Mouse (Mus musculus) adrenal gland, adult (tissue): Measurements from ENCODE around the gene Meis1.

Source experiments
- DNase-seq, 2 experiments: peaks; one replicate each; pipeline ENCODE4 v3.0.0; 2022 to 2023; ENCODE audit warnings: low spot score in 1 of 2; ENCODE audit not compliant: inconsistent age in 2 of 2

Meis1 gene

DNA sequence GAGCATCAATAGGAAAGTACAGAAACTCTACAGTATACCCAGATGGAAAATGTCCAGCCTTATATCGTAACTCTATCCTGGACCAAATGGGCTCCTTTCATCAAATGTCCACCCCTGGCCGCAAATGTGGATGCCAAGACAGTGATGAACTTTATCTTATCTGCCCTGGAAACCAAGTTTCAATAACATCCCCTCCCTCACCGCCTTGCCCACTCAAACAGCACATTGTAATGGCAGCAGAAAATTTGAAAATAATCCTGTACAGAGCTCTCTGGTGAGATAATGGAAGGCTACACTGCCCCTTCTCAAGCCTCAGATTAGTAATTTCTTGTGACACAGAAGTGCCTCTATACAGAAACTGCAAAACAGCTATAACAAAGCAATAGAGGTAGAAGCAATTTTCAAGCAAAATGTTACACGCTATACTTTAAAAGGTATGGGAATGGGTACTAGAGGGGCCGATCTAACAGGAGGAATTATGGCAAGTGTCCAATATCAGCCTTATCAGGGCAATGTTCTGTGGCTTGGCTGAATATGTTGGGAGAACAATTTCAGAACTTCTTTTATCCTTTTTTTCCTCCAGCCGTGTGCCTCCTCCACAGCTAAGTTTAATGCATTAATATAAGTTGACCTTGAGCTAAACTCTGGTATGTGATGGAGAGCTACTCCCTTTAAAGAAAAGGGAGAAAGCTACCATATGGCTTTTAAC, 106.3 kb downstream of the Meis1 start:
- DNase-seq, result no peak

GRCm38 (mm10) chr11:18906866-18907265, 111.9 kb downstream of the Meis1 start:
- no peak for DNase-seq

DNA sequence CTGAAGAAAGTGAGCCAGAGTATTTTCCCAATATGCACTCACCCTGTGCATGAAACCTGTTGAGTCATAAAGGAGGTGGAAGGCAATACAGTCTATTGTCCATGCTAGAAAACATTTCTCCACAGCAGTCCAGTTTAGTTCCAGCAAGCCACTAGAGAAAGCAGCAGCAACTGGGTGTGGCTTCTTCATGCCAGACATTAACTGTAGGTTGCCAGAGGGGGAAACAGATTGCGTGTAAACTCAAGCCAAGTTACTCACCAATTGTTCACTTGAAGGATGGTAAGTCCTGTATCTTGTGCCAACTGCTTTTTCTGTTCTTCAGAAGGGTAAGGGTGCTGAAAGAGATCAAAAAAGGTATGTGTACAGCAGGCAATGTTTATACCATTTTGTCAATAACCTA, 113.4 kb downstream of the Meis1 start:
- peak in 1 of 2 experiments; percentile 67 for DNase-seq

DNA sequence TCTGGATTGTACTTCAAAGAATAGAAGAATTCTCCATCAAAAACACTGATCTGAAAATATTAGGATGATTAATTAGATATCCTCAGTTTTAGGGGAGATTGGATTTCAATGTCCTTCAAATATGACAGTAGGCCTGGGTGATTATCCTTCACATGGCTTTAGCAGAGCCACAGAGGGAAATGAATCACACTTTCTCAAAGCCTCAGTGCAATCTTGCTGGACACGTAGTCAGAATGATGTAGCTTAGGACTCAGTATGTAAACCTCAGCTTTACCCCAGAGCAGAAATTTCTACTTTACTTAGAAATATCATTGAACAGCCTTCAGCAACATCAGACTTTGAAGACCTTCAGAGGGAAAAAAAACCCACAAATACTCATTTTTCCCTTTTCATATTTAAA, 113.9 kb downstream of the Meis1 start:
- peak in 1 of 2 experiments; percentile 70 for DNase-seq

DNA sequence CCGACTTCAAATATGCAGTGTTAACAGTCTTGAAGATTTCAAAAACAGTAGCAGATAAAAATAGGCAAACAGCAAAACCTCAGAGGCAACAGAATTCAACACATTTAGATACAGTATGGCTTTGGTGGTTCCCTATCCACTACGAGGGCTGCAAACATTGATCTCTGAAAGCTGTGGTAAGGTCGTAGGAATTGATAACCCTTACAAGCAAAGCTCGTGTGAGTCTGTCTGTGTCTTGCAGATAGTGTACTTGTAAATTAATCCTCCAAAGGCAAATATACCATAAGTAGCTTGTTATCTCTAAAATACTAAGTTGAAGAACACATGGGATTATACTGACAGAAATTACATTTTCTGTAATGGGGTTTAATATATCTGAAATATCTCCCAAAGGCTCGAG, 114.5 kb downstream of the Meis1 start:
- DNase-seq, result no peak

DNA sequence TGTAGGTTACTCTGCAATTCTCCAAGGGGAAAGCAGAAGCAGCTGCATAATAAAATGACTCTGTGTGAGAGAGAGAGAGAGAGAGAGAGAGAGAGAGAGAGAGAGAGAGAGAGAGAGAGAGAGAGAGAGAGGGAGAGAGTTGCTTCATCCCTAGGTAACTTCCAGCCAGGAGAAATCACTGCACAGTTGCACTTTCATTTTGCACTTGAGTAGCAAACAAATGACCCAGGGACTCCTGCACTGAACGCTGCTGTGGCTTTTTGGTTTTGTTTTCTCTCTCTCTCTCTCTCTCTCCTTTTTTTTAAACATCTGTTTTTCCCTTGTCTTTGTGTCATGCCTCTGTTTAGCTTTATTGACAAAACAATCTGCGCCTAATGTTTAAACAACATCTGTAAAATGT, 118.3 kb downstream of the Meis1 start:
- no peak for DNase-seq

- DNase-seq, result no peak
These were observed 119.9 kb downstream of the Meis1 start for GRCm38 (mm10) chr11:18898862-18899261.

DNA sequence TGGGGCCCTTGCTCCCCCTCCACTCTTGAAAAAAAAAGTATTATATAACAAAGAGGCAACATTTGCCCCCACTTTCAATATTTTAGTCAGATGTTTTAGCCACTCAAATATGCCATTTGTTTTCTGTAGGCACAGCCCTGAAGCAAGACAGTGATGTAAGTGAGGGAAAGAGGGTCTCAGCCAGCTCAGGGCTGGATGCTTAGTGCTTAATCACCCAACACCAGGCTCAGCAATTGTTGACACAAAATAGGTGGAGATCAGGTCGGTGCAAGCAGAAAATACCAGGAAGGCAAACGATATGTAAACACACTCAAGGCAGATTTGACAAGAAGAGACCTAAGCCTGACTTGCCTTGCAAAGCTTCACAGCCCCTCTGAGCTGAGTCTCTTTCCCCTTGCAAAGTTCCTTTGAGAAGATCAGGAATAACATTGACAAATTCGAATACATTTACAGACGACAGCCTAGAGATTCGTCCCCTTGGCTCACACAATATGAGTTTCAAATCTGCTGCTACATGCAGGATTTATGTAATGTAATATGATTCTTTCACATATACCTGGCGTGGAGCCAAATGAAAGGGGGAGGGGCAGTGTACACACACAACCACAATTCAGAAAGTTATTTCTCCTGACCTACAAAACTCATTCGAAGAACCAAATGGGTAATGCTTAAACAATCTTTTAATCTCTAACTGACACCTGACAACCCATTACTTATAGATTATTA, 120.7 kb downstream of the Meis1 start:
- peak in 1 of 2 experiments; percentile 72 for DNase-seq

- no peak for DNase-seq
These were observed 121.5 kb downstream of the Meis1 start for GRCm38 (mm10) chr11:18897250-18897649.

GRCm38 (mm10) chr11:18892470-18892869, 126.3 kb downstream of the Meis1 start:
- DNase-seq, result peak in 1 of 2 experiments; percentile 63

- DNase-seq, result no peak
These were observed 129.6 kb downstream of the Meis1 start for GRCm38 (mm10) chr11:18889139-18889538.

- DNase-seq, result no peak
These were observed 130.1 kb downstream of the Meis1 start for GRCm38 (mm10) chr11:18888651-18889050.

DNA sequence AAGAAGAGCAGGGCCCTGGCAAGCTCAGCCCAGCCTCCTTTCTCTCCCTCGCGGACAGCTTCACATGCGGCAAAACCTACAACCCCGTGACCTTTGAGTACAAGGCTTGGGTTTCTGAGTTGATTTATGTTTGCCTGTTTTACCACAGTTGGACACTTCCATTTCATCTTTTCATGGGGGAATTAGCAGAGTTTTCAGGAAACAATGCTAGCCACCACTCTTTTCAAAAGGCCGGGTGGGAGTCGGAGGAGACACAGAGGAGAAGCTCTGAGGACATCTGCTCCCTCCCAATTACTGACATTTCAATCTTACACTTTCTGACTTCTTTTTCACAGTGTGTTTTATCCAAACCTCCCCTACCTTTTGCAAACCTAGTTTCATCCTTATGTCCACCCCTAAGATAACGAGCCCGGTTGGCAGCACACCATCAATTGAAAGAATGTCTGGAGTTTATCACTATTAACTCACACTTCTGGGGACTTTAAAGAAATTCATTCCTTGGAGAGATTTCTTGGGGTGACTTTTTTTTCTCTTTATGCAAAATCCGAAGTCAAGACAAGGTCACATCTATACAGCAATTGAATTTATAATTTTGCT, 133.0 kb downstream of the Meis1 start:
- DNase-seq, result peak; percentile 77 to 93

DNA sequence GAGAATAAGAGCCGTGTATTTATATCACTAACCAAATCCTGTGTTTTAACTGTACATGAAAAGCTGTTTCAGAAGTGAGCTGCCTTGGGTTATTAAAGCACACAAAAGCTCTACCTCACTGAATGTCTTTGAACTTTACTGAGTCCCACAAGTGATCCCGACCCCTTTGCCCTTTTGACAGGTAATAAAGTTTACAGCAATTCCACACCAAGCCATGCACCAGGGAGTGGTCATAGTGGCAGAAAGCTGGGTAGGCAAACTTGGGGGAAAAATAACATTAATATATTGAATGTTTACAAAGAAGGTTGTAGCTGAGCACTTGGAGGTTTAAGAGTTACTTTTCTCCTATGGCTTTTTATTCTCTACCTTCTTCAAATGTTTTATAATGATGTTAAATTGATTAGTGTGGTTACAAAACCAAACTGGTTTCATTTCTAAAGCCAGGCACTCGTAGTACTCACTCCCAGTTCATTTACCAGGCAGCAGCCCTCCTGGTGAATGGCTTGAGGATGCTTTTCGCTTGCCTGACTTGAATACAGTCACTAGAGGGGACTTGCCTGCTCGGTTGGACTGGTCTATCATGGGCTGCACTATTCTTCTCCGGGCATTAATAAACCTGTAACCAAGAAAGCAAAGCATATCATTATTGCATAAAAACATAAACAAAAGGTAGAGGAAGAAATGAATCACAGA, 133.6 kb downstream of the Meis1 start:
- peak in 1 of 2 experiments; percentile 54 for DNase-seq

DNA sequence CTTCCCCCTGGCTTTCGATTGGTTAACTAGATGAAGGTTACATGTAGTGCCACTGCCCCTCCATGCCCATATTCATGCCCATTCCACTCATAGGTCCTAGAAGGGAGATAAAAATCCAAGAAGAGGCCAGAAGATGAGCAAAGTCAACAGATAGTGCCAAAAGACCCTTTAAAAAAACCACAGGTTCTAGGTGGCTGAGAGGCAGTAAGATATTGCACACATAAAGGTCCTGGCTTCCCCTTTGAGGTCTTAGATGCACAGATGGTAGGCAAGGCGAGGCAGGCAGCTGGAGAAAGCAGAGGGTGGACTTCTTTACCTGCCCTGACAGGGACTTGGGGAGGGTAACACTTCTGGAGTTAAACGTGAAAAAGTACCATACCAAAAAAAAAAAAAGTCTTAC, 134.8 kb downstream of the Meis1 start:
- DNase-seq, result peak in 1 of 2 experiments; percentile 26

GRCm38 (mm10) chr11:18883507-18883881, 135.3 kb downstream of the Meis1 start:
- DNase-seq, result peak; percentile 56 to 79

DNA sequence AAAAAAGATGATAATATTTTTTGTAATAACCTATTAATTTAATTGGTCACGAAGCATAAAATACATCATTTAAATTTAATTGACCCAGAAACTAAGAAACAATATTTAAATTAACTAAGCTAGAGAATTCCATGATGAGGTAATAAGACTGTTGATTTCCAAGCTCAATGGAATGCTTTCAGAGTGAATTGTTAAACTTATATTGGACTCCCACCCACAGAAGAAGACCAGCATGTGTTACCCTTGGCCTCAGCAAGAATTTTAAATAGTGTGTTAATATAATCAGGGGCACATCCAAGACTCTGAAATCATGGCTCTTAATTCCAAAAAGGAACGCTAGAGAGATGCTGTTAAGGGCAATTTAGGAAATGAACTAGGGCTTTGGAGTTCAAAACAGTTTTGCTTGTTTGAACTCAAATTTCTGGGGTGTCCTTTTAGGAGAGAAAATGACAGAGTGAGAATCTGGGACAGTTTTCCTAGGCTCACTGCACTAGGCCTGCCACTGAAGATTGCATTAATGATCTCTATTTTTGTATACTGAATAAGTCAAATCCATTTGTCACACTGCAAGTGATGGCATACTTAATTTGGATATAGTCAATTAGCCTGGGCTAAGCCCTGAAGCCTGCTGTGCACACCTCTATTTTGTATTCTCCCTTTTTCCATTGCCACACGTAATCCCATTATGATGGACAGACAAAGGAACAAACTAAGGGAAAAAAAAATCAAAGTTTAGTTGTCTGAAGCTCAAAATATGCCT, 135.9 kb downstream of the Meis1 start:
- no peak for DNase-seq

DNA sequence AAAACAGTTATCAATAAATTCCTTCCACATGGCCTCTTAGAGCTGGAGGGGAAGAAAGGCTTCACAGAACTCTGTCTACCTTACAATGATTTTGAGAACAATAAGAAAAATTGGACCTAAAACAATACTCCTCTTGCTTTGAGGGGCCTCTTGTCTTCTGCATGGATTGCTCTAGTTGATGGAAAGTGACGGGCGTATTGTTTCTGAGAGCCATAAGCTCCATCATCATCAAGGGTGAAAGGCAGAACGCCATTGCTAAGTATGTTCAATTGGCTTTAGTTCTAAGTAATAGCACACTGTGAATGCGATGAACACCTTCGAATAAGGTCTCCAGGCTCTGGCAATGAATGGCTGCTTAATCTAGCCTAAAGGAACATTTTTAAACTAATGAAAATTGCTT, 136.5 kb downstream of the Meis1 start:
- DNase-seq, result no peak

DNA sequence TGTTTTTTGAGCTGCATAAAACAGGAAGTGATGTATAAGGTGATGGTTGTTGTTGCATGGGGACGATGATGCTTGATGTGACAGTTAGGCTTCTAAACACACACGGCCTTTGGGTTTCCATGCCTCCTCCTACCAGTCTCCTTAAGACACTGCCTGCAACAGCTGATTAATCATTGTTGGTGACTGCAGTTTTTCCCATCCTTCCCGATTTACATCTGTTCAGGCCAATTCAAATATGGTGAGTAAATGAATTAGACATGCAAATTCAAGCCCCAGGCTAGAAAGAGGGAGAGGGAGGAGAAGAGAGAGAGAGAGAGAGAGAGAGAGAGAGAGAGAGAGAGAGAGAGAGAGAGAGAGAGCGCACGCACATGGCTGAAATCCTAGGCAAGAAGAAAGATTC, 138.0 kb downstream of the Meis1 start:
- peak in 1 of 2 experiments; percentile 34 for DNase-seq

GRCm38 (mm10) chr11:18879456-18879818, 139.3 kb downstream of the Meis1 start:
- DNase-seq, result peak in 1 of 2 experiments; percentile 68
